Mouse (Mus musculus) ES-E14 (cell line): ENCODE data around the gene Gsdme. TPM values are rescaled to one million over a fixed set of nuclear protein-coding genes. Genes with fewer than 3 reads are reported as not detected.

Experiments used
- DNase-seq: peaks from one replicate; pipeline ENCODE4 v3.0.0-alpha.2; 2013; ENCODE audit warnings: low read depth, low spot score
- H3K27ac ChIP-seq: 2 replicates; pipeline ENCODE4 v1.5.1; 2012; ENCODE audit warnings: low read depth, mild to moderate bottlenecking, low read length, moderate library complexity, mixed read lengths; ENCODE audit not compliant: poor library complexity, insufficient read depth, severe bottlenecking
- H3K36me3 ChIP-seq: 2 replicates; pipeline ENCODE4 v1.6.1; 2012; ENCODE audit warnings: mild to moderate bottlenecking, low read length, moderate library complexity, mixed read lengths; ENCODE audit not compliant: control insufficient read depth, poor library complexity, insufficient read depth, severe bottlenecking
- H3K4me1 ChIP-seq, 2 experiments: fragments of 150-350 bp in 1 of 2; sonication (generic) in 1 of 2; 2 replicates each; pipeline ENCODE4 v1.6.1; 2012; ENCODE audit warnings: low read length in 2 of 2, mild to moderate bottlenecking in 1 of 2, mixed read lengths in 1 of 2; ENCODE audit not compliant: control insufficient read depth in 2 of 2, insufficient read depth in 2 of 2, poor library complexity in 1 of 2
- H3K4me3 ChIP-seq, 2 experiments: fragments of 150-350 bp in 1 of 2; sonication (generic) in 1 of 2; 2 replicates each; pipeline ENCODE4 v1.5.1; 2012; ENCODE audit warnings: low read length in 2 of 2, low read depth in 1 of 2, mild to moderate bottlenecking in 1 of 2, mixed read lengths in 1 of 2; ENCODE audit not compliant: insufficient read depth in 1 of 2, poor library complexity in 1 of 2, severe bottlenecking in 1 of 2
- H3K9ac ChIP-seq: 2 replicates; pipeline ENCODE4 v1.6.1; 2012; ENCODE audit warnings: low read depth, mild to moderate bottlenecking, low read length, mixed read lengths; ENCODE audit not compliant: poor library complexity, insufficient read depth, severe bottlenecking
- H3K9me3 ChIP-seq: fragments of 150-350 bp; sonication (generic); 2 replicates; pipeline ENCODE4 v1.6.1; 2012; ENCODE audit warnings: low read depth, mild to moderate bottlenecking, low read length; ENCODE audit not compliant: control insufficient read depth, insufficient read depth
- CHD2 ChIP-seq: IDR thresholded peaks from 2 replicates; pipeline ENCODE4 v1.6.1; 2014; ENCODE audit warnings: mild to moderate bottlenecking, low read depth, low read length, inconsistent platforms
- HCFC1 ChIP-seq: IDR thresholded peaks from 2 replicates; pipeline ENCODE4 v1.6.1; 2012; ENCODE audit warnings: low read length, inconsistent platforms, borderline replicate concordance; ENCODE audit not compliant: insufficient read depth
- MAFK ChIP-seq: IDR thresholded peaks from 2 replicates; pipeline ENCODE4 v1.6.1; 2014; ENCODE audit warnings: mild to moderate bottlenecking, low read depth, low read length, inconsistent platforms; ENCODE audit not compliant: insufficient read depth
- ZC3H11A ChIP-seq: IDR thresholded peaks from 2 replicates; pipeline ENCODE4 v1.6.1; 2012; ENCODE audit warnings: low read depth, mild to moderate bottlenecking, inconsistent platforms, low read length, borderline replicate concordance
- ZNF384 ChIP-seq: IDR thresholded peaks from 2 replicates; pipeline ENCODE4 v1.6.1; 2012; ENCODE audit warnings: low read depth, low read length, inconsistent platforms
- in situ Hi-C, 2 experiments: fragments of 600-800 bp; cut with MboI; formaldehyde crosslinking; loops; one replicate each; pipeline ENCODE4 v1.15.1; 2025; ENCODE audit warnings: low sequenced_read_pairs in 2 of 2, inconsistent platforms in 1 of 2; ENCODE audit not compliant: unreplicated experiment in 2 of 2
- total RNA-seq: library from RNA; depleted of rRNA; stranded (reverse); fragments of 300-350 nt; gene quantifications from 2 replicates; pipeline ENCODE4 v1.2.3, GENCODE M21; 2012

Gsdme gene
- total RNA-seq, 1 experiment, result 1.7 TPM

GRCm38 (mm10) chr6:50225232-50225631 is 38.4 kb downstream of the Gsdme start:
- H3K9ac ChIP-seq, result no peak overlapping the region
- H3K27ac ChIP-seq, result no peak overlapping the region
- H3K4me3 ChIP-seq, result no peak overlapping the region
- H3K36me3 ChIP-seq, result no peaks in the 10 kb centered on the region
- H3K9me3 ChIP-seq, result no peaks in the 10 kb centered on the region
- in situ Hi-C loops, result no loop called here
- TF ChIP-seq HCFC1 (no peak), ZNF384 (no peak), CHD2 (no peak), ZC3H11A (no peak), MAFK (no peak)
- no peaks in the 10 kb centered on the region for H3K4me1 ChIP-seq
- no peak for DNase-seq

DNA sequence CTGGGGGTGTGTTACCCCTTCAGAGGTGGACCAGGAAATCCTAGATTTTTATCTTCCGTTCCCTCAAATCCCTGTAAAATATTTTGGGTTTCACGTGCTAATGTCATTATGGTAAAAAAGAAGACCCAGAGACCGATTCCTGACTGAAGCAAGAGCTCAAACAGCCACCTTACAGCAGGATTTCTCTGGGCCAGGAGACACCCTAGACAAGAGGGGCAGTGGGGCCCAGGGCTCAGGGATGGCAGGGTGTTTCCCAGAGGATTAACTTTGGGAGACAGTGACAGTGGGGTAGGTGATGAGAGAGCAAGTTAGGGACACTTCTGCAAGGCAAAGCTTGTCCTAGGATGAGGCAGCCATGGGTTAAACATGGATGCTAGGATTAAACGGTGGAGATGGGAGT is 40.1 kb downstream of the Gsdme start:
- in situ Hi-C loops, result no loop called here
- H3K27ac ChIP-seq, result no peak overlapping the region
- no peaks in the 10 kb centered on the region for H3K9me3 ChIP-seq
- DNase-seq, result no peak
- H3K4me3 ChIP-seq, result no peak overlapping the region
- no peaks in the 10 kb centered on the region for H3K36me3 ChIP-seq
- TF ChIP-seq CHD2 (no peak), MAFK (no peak), ZC3H11A (no peak), HCFC1 (no peak), ZNF384 (no peak)
- H3K9ac ChIP-seq, result no peak overlapping the region
- no peaks in the 10 kb centered on the region for H3K4me1 ChIP-seq

- Histone ChIP-seq H3K4me3 (no peak overlapping the region), H3K4me1 (no peaks in the 10 kb centered on the region), H3K27ac (no peak overlapping the region), H3K9ac (no peak overlapping the region), H3K36me3 (no peaks in the 10 kb centered on the region), H3K9me3 (no peaks in the 10 kb centered on the region)
- TF ChIP-seq ZNF384 (no peak), CHD2 (no peak), ZC3H11A (no peak), MAFK (no peak), HCFC1 (no peak)
- in situ Hi-C loops, result no loop called here
- no peak for DNase-seq
Measured at GRCm38 (mm10) chr6:50222986-50223385, 40.7 kb downstream of the Gsdme start.

GRCm38 (mm10) chr6:50222351-50222750 is 41.3 kb downstream of the Gsdme start:
- no peak for DNase-seq
- H3K27ac ChIP-seq, result no peak overlapping the region
- in situ Hi-C loops, result no loop called here
- TF ChIP-seq MAFK, result no peak
- TF ChIP-seq CHD2, result no peak
- TF ChIP-seq ZNF384, result no peak
- no peak for TF ChIP-seq ZC3H11A
- no peak for TF ChIP-seq HCFC1
- no peak overlapping the region for H3K4me3 ChIP-seq
- no peaks in the 10 kb centered on the region for H3K9me3 ChIP-seq
- no peak overlapping the region for H3K9ac ChIP-seq
- no peaks in the 10 kb centered on the region for H3K4me1 ChIP-seq
- H3K36me3 ChIP-seq, result no peaks in the 10 kb centered on the region

- Histone ChIP-seq H3K4me1 (no peaks in the 10 kb centered on the region), H3K9ac (no peak overlapping the region), H3K36me3 (no peaks in the 10 kb centered on the region), H3K4me3 (no peak overlapping the region), H3K27ac (no peak overlapping the region), H3K9me3 (no peaks in the 10 kb centered on the region)
- in situ Hi-C loops, result no loop called here
- DNase-seq, result no peak
- no peak for TF ChIP-seq HCFC1
- peak; percentile 63; the same call in 1 of the 2 replicates for TF ChIP-seq ZC3H11A
Measured at GRCm38 (mm10) chr6:50220863-50221262, 42.8 kb downstream of the Gsdme start.
